8 mouse cellular contexts compared by ENCODE assay signal in genomic region chr10:112270887-112271802, GRCm38 (mm10). TPM values are rescaled to one million over a fixed set of nuclear protein-coding genes. Genes with fewer than 3 reads are reported as not detected.
DNase-seq lines count a peak whose midpoint lies in the region; ATAC-seq and TF ChIP-seq lines count a peak whose summit lies in the region.

Gene Kcnc2 (plus strand): TSS chr10:112271121.

- H3K4me2 ChIP-seq in forebrain, postnatal 0 days (ENCODE audit: low read depth), result peak within 1 kb of the TSS; percentile 96

- no peaks in the 10 kb centered on the region for H3K36me3 ChIP-seq in ES-Bruce4 (ENCODE audit: control insufficient read depth, insufficient read depth, low read length, poor library complexity, severe bottlenecking)
- no peaks in the 10 kb centered on the region for H3K36me3 ChIP-seq in forebrain, postnatal 0 days (ENCODE audit: insufficient read depth)

- peak within 1 kb of the TSS; percentile 36 for H3K9ac ChIP-seq in ES-Bruce4 (ENCODE audit: low read depth, poor library complexity, severe bottlenecking)
- H3K9ac ChIP-seq in forebrain, postnatal 0 days, result peak within 1 kb of the TSS; percentile 67

- H3K9me3 ChIP-seq in ES-Bruce4 (replicated peaks; ENCODE audit: control insufficient read depth, insufficient read depth, low read length, poor library complexity, severe bottlenecking), result no peaks in the 10 kb centered on the region
- no peaks in the 10 kb centered on the region for H3K9me3 ChIP-seq in forebrain, postnatal 0 days (ENCODE audit: low read length)

- TF ChIP-seq EP300 in ES-Bruce4 (IDR thresholded peaks at IDR 0.05; ENCODE audit: insufficient read depth, low read depth, low read length), result no peak

- peak; percentile 5 for DNase-seq in adrenal gland, postnatal 14 days
- DNase-seq in adrenal gland, postnatal 36 days, result no peak
- peak; percentile 41 for DNase-seq in forebrain, postnatal 0 days
- peak; percentile 19 for DNase-seq in kidney, postnatal 10 days
- DNase-seq in lung, postnatal 10 days, result peak; percentile 1
- no peak for DNase-seq in thymus, postnatal 0 days (ENCODE audit: low spot score)
- no peak for DNase-seq in spleen, postnatal 4 days (ENCODE audit: low spot score in 2 of 2)

- ATAC-seq in forebrain, postnatal 0 days, result peak; percentile 63

- no peak for TF ChIP-seq POLR2A in ES-Bruce4 (IDR thresholded peaks at IDR 0.05; ENCODE audit: insufficient read depth, low read length)

- H3K27ac ChIP-seq in ES-Bruce4 (ENCODE audit: insufficient read depth, low read length), result no peak within 1 kb of the TSS
- H3K27ac ChIP-seq in forebrain, postnatal 0 days (ENCODE audit: low read depth, low read length), result peak within 1 kb of the TSS; percentile 54

- no peaks in the 10 kb centered on the region for H3K4me1 ChIP-seq in ES-Bruce4 (ENCODE audit: control insufficient read depth, insufficient read depth, low read length)
- H3K4me1 ChIP-seq in forebrain, postnatal 0 days (ENCODE audit: insufficient read depth), result no peaks in the 10 kb centered on the region

- peak within 1 kb of the TSS; percentile 57 for H3K4me3 ChIP-seq in ES-Bruce4 (ENCODE audit: low read depth, low read length)
- peak within 1 kb of the TSS; percentile 62 for H3K4me3 ChIP-seq in forebrain, postnatal 0 days (ENCODE audit: low read depth, low read length)

- 2% methylated on average over 20 of the region's 20 CpGs for WGBS in forebrain, postnatal 0 days

- no peak for TF ChIP-seq CTCF in ES-Bruce4 (IDR thresholded peaks at IDR 0.05; ENCODE audit: low read depth, low read length)
- TF ChIP-seq CTCF in forebrain, postnatal 0 days (IDR thresholded peaks at IDR 0.05; ENCODE audit: low read depth), result no peak

- peaks cover 9% of the 10 kb centered on the region for H3K27me3 ChIP-seq in ES-Bruce4 (ENCODE audit: control insufficient read depth, insufficient read depth, low read length, poor library complexity, severe bottlenecking)
- H3K27me3 ChIP-seq in forebrain, postnatal 0 days (ENCODE audit: insufficient read depth, low read length), result no peaks in the 10 kb centered on the region

RNA-seq across cellular contexts. Expression of gene Kcnc2, which starts in this region (rescaled TPM):
- 0.30 and 0.64 TPM in 2 replicates for total RNA-seq in adrenal gland, postnatal 14 days (2021)
- total RNA-seq in adrenal gland, postnatal 36 days (2021), result under 1 TPM; 0.07 to 0.13 TPM
- 0.12 TPM in 1 of 2 replicates, not detected in the other for polyA plus RNA-seq in ES-Bruce4 (2011; ENCODE audit: insufficient read depth, insufficient read length, low read depth, missing spikeins)
- 14.8 and 17.9 TPM in 2 replicates for total RNA-seq in forebrain, postnatal 0 days (2014; rRNA removed)
- polyA plus RNA-seq in forebrain, postnatal 0 days (2015; fragmentation: Nextera tagmentation; extraction: Ambion mirVana), result 4.1 and 6.1 TPM in 2 replicates
- 0.08 TPM in 2 replicates for polyA plus RNA-seq in thymus, postnatal 0 days (2015; fragmentation: Nextera tagmentation; extraction: Ambion mirVana)

Comparison
In these comparisons a context has a peak if more than half of its experiments do, and no peak if none do; other contexts are left out.
1. Peak in DNase-seq in adrenal gland, postnatal 14 days; RNA of the gene not detected or under 1 TPM.
2. DNase-seq: peak in forebrain, postnatal 0 days (single experiment), kidney, postnatal 10 days (single experiment) and lung, postnatal 10 days (single experiment); none in adrenal gland, postnatal 36 days (0 of 2), thymus, postnatal 0 days (single experiment) and spleen, postnatal 4 days (0 of 2).